Mouse (Mus musculus) telencephalon, adult 2 months (tissue): ENCODE results near the gene Inppl1.

ENCODE experiments used
- DNase-seq: peaks from one replicate; pipeline ENCODE4 v3.0.0-alpha.2; 2011; ENCODE audit warnings: low read depth, low spot score

The Inppl1 gene

DNA sequence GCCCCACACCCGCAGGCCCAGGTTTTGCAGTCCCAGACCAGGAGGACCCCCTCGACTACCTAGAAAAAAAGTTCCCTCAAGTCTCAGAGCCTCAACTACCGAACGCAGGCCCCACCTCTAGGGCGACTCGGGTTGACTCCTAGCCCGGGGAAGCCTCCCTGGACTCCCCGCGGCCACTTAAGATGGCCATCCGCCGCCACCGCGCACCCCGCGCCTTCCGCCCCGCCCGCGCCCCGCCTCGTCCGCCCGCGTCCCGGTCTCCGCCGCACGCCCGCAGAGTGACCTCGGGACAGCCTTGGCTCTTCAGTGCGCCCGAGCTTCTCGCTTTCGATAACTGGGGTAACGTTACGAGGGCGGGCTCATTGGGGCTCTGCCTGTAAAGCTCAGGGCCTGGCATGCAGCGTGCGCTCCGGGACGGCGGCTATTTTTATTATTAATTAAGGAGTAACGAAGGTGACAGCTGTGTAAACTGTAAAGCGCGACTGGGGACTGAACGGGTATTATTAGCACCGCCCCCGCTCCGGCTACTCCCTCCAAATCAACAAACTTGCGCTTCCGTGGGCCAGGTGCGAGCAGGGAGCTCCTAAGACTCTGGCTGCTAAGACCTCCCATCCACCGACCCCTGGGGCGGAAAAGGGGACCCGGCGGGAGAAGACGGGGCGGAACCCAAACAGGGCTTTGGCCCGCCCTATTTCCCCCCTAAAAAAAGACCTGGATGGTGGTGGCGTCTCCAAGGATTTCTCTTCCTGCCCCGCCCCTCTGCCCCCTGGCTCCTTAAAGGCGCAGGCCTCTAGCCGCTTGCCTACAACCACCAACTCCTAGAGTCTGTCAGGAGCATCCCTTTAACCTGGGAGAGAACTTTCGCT, at the start of gene Inppl1:
TSS of gene Inppl1 (minus strand) at position 624 of the 866 bp plus-strand sequence.
- peak; percentile 66 for DNase-seq

DNA sequence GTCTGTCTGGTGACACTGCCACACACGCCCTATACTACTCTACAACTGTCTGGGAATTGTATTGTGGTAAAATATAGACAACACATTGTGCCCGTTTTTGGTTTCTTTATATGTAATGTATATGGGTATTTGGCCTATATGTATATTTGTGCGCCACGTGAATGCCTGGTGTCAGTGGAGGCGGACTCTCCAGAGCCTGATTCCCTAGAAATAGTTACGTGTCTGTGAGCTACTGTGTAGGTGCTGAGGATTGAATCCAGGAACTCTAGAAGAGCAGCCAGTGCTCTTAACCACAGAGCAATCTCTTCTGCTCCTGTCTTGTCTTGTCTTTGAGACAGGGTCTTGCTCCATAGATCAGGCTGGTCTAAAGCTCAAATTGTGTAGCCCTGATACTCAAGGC, 48.2 kb upstream of the Inppl1 start:
- no peak for DNase-seq

DNA sequence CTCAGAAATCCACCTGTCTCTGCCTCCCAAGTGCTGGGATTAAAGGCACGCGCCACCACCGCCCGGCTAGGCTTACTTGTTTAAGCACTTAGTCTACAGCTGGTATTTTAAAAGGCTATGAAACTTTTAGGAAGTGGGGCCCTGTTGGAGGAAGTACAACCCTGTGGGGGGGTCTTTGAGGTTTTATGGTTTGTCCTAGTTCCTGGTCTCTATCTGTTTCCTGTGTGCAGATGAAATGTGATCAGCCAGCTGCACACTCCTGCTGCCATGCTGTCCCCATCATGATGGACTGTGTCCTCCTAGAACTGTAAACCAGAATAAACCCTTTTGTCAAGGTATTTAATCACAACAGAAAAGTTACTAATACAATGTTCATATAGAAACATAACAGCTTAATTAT, 46.1 kb upstream of the Inppl1 start:
- no peak for DNase-seq

DNA sequence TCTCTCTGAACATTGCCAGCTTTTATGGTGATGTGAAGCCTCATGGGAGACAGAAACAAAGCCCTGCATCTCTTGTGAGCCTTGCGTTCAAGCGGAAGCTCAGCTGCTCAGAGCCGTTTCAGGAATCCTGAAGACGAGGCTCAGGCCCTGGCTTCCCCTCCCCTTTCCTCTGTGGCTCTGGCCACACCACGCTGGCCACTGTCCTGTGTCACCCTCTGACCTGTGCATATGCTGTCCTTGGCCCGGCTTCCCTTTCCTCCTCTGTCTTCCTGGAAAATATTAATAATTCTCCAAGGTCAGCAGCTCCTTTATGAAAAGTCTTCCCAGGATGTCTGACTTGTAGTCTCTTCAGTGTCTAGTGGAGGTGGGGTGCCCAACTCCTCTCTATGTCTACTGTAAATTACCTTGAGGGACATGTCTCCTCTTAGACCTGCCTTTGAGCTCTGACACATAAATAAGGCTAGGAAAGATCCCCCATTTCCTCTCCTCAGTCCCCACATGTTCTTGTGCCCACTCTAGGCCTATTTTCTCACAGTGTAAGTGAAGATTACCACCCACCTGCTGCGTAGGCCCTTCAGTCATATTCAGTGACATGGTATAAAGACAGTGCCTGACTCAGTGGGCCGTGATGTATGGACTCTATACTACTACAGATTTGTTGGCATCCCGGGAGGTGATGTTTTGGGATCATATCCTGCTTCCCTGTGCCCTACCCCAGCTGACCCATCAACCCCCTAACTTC, 44.6 kb upstream of the Inppl1 start:
- no peak for DNase-seq

DNA sequence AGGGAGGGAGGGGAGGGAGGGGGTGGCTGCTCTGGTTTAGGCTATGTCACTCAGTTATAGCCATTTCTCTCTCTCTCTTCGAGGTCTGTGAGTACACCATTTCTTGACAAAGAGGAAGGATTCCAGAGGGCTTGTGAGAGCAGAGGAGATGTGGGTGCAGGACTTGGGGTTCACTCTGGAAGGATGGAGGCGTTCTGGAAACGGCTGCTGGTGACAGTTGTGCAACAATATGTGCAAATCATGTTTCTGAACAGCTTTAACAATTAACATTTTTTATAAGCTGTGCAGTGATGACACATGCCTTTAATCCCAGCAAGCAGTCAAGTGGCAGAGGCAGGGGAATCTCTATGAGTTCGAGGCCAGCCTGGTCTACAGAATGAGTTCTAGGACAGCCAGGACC, 42.8 kb upstream of the Inppl1 start:
- no peak for DNase-seq

DNA sequence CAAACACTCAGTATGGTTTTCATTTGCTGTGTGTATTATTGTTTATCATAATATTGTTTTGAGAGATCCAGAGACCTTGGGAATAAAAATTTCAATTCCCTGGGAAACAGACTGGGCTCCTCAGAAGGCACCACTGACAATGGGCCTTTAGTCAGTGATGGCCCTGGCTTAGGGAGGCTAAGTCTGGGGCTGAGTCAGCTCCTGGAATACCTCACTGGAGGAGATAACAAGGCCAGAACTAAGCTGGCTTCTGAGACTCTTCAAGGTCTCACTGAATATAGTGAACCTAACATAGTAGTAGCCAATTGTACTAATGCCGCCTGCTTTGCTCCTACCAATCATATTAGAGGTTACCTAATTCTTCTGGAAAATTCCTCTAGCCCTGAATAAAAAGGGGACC, 37.9 kb upstream of the Inppl1 start:
- DNase-seq = no peak

DNA sequence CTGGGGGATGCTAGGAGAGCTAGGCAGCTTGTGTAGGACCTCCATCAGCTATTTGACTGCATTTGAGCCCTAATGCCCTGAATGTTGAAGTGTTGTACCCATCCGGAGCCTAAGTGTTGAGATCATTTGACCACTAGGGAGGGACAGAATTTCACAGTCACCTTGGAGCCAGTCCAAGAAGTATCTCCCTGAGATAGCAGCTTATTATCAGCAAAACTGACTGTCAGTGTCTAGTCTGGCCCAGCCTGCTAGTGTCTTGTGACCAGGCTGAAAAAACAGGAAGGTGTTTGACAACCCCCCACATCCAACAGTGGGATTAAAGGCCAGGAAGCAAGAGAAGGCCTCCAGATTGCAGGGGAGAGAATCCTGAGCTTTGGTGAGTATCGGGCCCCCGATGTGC, 33.3 kb upstream of the Inppl1 start:
- no peak for DNase-seq

DNA sequence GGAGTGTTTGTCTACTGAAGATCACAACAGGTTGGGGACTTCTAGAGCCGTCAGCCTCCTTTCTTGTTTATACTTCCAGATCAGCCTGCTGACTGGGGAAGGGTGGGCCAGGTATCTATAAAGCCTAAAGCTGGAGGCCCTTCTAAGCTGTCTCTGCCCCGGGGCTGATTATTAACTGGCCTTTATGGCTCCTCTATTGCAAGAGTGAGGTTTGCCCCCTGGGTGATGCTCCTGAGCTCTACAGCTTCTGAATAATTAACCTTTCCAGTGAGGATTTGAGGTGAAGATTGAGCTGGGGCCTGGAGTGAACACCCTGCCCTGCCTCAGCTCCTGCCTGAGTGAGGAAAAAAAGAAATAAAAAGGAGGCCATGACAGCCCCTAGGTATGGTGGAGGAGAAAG, 32.6 kb upstream of the Inppl1 start, which contains the start of gene Folr1:
TSS of gene Folr1 (minus strand) at position 160 of the 400 bp plus-strand sequence.
- DNase-seq = no peak

DNA sequence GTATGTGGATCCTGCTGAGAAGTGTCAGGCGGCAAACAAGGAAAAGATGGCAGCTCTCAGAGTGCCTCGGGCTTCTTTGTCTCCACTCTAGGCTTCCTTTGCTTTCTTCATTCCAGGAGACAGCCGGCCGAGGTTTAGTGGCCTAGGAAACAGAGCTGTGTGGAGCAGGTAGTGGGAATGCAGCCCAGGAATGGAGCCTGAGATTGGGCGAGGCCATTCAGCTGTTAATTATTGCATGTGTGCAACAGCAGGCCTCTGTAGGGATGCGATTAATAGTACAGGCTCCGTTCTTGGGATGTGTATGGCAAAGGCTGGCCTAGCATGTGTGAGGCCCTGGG, 31.1 kb upstream of the Inppl1 start:
- DNase-seq = no peak

DNA sequence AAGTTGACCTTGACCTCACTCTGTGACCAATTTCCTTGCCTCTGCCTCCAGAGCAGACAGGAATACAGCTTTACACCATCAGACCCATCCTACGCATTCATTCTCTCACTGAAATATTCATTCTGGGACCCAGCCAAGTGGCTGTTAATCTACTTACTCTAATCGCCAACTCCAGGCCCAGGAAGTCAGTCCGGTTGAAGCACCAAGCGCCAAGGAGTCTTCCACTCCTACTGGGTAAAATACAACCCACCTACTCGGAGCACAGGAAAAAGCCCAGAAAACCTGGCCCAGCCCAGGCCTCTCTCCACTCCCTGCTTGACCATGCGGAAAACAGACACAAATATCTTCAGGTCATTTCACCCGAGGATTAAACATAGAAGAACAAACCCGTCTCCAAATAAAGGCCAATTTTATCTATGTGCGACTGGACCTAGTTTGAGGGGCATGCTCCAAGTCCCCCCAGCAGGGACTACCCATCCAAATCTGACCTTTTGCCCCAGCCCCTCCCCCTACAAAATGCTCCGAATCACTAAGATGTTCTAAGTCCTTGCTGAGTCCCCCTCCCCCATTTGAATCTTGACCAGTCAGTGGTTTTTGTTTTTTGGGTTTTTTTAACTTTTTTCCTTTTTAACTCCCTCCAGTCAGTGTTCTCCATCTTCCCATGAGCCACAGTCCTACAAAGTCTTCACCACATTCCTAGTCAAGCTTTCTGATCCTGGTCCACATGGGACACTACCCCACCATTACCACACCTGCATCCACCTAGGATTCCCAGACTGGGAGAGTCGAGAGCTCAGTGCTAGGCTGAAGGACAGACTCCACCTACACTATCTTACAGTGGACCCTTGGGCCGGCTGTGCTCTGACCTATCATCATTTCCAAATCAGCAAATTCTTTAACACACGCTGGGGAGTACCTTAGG, 30.5 kb upstream of the Inppl1 start:
- no peak for DNase-seq

DNA sequence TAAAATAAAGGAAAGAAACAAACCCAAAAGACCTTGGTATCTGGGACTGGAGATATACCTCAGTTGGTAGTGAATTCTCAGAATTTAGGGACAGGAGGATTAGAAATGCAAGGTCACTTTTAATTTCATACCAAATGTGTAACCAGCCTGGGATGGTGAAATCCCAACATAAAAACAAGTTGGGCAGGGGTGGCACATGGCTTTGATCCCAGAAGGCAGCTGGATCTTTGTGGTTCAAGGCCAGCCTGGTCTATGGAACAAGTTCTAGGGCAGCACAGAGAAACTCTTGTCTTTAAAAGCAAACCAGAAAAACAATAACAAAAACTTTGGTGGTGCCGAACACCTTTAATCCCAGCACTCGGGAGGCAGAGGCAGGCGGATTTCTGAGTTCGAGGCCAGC, 29.5 kb upstream of the Inppl1 start:
- no peak for DNase-seq

DNA sequence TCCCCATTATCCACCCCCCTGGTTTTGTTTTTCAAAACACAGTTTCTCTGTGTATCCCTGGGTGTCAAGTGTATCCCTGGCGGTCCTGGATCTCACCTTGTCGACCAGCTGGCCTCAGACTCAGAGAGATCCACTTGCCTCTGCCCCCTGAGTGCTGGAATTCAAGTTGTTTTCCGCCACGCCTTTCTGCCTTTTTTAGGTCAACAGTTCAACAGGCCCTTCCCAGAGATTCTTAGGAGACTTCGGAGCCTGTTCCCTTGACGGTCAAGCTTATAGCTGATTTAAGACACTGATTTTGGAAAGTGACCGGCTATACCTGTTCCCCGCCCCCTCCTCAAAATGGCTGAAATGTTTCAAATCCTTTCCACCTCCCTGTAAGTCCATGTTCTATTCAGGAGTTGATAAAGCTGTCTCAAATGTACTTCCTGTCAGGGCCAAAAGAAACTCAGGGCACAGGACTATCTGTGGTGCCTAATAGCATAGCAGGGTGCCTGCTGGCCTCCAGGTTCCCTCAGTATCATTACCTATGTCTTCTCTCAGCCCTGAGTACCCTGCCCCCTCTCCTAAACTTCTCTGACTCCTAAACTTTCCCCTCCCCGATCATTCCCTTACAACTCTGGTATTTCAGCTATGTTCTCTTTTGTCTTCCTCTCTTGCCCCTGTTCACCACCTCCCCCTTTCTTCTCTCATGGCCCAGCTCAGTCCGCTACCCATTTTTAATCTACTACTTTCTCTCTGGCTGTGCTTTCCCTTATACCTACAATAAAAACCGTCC, 28.6 kb upstream of the Inppl1 start:
- no peak for DNase-seq

DNA sequence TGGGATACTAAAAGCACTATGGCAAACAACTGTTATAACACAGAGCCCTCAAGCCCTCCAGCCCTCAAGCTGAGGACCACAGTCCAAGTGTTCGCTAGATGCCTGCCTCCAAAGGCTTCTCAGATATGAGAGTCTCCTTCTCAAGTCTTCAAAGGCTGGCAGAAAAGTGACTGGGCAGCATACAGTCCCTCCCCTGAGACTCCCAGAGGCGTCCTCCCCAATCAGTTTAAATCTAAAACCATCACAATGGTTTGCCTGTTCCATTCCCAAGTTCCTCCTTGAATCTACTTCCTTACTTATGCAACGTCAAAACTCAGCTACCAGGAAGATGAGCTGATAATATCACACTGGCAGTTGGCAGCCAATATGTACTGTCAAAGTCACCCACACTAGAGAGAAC, 25.4 kb upstream of the Inppl1 start, which contains the start of gene Anapc15:
TSS of gene Anapc15 (plus strand) at position 301 of the 400 bp plus-strand sequence.
- no peak for DNase-seq

DNA sequence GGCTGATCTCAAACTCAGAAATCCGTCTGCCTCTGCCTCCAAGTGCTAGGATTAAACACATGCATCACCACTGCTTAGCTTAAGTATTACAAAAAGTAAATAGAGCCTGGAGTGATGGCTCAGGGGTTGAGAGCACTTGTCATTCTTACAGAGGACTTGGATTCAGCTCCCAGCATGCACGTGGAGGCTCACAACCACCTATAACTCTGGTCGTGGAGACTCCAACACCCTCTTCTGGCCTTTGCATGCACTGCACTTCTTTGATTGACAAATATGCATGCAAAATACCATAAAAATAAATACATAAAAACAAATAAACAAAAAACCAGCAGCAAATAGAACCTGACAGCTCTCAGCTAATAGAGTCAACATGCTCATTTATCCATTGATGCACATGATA, 24.3 kb upstream of the Inppl1 start:
- DNase-seq = no peak

DNA sequence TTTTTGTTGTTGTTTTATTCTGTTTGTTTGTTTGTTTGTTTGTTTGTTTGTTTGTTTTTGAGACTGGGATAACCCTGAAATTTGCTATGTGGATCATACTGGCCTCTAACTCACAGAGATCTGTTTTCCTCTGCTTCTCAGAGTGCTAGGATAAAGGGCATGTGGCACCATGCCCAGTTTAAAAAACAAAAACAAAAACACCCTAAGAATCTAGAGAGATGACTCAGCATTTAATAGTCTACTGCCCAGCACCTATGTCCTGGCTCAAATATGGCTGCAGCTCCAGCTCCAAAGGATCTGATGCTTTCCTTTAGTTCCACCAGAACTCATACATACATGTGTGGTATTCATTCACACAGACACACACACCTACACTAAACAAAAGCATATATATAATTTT, 22.9 kb upstream of the Inppl1 start:
- no peak for DNase-seq

DNA sequence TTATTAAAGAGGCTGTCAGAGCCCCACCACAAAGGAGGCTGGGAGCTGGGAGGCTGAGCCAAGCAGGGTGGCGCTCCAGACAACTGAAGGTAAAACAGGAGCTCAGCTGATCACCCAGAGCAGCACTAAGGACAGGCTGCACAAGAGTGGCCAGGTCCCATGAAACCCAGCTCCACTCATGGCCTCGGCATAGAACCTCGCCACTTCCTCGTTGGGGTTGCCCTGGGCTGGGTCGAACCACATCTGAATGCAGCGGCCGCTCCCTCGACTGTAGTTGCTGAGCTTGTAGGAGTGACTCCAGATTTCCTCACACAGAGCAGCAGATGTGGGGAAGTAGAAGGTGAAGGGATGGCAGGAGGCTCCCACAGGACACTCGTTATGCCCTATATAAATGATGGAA, 20.3 kb upstream of the Inppl1 start:
- DNase-seq = no peak

DNA sequence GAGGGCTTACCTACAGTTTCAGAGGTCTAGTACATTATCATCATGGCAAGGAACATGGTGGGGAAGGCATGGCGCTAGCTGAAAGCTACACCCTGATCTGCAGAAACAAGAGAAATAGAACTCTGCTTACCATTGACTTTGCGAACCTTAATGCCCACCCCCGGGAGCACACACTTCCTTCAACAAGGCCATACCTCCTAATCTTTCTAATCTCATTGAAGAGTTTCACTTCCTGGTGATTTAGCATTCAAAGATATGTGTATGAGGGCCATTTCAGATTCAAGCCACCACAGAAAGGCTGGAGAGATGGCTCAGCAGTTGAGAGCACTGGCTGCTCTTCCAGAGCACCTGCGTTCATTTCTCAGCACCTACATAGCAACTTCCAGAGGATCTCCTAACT, 19.1 kb upstream of the Inppl1 start, which contains the start of gene Folr2:
TSS of gene Folr2 (minus strand) at position 101 of the 400 bp plus-strand sequence.
- DNase-seq = no peak

DNA sequence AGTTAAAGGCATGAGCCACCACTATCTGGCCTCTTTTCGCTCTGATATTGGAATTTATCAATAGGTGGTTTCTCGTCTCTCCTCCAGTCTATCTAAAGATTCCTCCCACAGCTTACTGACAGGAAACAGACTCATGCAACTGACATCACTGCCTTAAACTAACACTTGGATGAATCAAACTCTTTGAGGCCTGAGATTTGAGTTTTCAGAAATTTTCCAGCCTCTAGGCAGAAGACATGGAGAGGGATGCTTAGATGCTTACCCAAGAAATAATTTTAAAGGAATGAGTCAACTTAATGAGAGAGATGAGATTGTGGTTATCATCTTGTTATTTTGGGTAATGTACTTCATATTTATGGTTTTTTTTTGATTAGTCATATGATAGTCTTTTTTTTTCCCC, 15.8 kb upstream of the Inppl1 start:
- no peak for DNase-seq

DNA sequence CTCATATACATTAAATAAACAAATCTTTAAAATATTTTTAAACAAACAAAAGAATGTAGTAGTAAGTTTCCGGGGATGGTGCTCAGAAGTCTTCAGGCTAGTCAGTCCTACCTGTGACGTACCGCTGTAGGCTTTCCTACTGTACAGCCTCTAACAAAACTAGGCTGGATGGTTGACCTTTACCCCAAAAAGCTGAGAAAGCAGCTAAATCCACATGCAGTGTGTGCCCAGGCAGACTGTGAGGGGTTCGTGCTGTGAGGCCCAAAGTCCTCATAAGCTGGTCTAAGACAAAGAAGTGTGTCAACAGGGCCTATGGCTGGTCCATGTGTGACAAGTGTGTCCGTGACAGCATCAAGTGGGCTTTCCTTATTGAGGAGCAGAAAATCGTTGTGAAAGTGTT, 14.8 kb upstream of the Inppl1 start:
- no peak for DNase-seq

DNA sequence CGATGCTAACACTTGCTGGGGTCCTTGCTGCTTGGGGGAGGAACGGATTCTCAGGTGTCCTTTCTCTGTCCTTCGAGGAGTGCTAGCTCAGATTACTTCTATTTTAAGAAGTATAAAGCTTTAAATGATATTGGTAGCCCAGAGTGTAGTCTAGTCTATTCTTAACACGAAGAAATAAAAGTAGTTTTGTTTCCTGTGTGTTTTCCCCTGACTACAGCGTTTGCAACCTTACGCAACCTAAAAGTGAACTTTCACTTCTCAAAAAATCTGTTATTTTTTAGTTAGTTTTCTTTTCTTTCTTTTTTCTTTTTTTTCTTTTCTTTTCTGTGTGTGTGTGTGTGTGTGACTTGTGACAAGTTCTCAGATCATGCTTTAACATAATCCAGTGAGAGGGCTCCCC, 13.7 kb upstream of the Inppl1 start:
- no peak for DNase-seq

DNA sequence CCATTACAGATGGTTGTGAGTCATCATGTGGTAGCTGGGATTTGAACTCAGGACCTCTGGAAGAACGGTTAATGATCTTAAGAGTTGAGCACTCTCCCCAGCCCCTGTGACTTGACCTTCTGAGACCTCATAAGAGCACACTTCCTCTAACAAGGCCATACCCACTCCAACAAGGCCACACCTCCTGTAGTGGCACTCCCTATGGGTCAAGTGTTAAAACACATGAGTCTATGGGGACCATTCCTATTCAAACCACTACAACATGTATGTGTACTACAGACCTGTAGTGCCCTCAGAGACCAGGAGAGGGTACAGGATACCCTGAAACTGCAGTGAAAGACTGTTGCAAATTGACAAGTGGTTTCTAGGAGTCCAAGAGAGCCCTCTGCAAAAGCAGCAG, 9.9 kb upstream of the Inppl1 start:
- DNase-seq = no peak
